Mouse (Mus musculus) stomach, embryonic 16.5 days (tissue): Measurements from ENCODE around the gene 4930415O20Rik. TPM values are rescaled to one million over a fixed set of nuclear protein-coding genes. Genes with fewer than 3 reads are reported as not detected.

Experiments used
- ATAC-seq: fragments of 200-750 bp; cut with Nextera tagmentation; 2 replicates; pipeline ENCODE4 v1.8.0; 2017; ENCODE audit warnings: moderate number of reproducible peaks, moderate TSS enrichment; ENCODE audit not compliant: insufficient read depth, low FRiP score
- H3K27ac ChIP-seq: fragments of 300-500 bp; sonication (generic); 2 replicates; pipeline ENCODE4 v1.5.1; 2014; ENCODE audit warnings: low read length
- H3K27me3 ChIP-seq: fragments of 300-500 bp; sonication (generic); 2 replicates; pipeline ENCODE4 v1.6.1; 2014; ENCODE audit warnings: low read length, control low read depth, mixed read lengths; ENCODE audit not compliant: control insufficient read depth, insufficient read depth
- H3K36me3 ChIP-seq: fragments of 300-500 bp; sonication (generic); 2 replicates; pipeline ENCODE4 v1.6.1; 2014; ENCODE audit warnings: low read length; ENCODE audit not compliant: control insufficient read depth, insufficient read depth
- H3K4me1 ChIP-seq: fragments of 300-500 bp; sonication (generic); 2 replicates; pipeline ENCODE4 v1.6.1; 2014; ENCODE audit warnings: low read length, control low read depth, mixed read lengths; ENCODE audit not compliant: control insufficient read depth, insufficient read depth
- H3K4me2 ChIP-seq: fragments of 300-500 bp; sonication (generic); 2 replicates; pipeline ENCODE4 v1.6.1; 2014; ENCODE audit warnings: low read depth, low read length, mixed read lengths
- H3K4me3 ChIP-seq: fragments of 300-500 bp; sonication (generic); replicated peaks from 2 replicates; pipeline ENCODE4 v1.5.1; 2014; ENCODE audit warnings: mild to moderate bottlenecking, low read length
- H3K9ac ChIP-seq: fragments of 300-500 bp; sonication (generic); 2 replicates; pipeline ENCODE4 v1.6.1; 2014; ENCODE audit warnings: low read length
- H3K9me3 ChIP-seq: fragments of 300-500 bp; sonication (generic); replicated peaks from 2 replicates; pipeline ENCODE4 v1.6.1; 2016; ENCODE audit warnings: low read length, control low read depth; ENCODE audit not compliant: control insufficient read depth
- WGBS: fragments of 180-500 bp; shearing (Covaris S2); extraction: QIAGEN DNeasy Blood & Tissue Kit; methylation state at CpG from one replicate; pipeline ENCODE4 v1.1.7; 2014; 5-methylcytosine and 5-hydroxymethylcytosine counted together
- polyA plus RNA-seq: library from polyadenylated mRNA; unstranded; fragments of >200 nt; fragmentation: Nextera tagmentation; extraction: Ambion mirVana; gene quantifications from 2 replicates; pipeline ENCODE4 v1.2.1, GENCODE M21; 2015

The 4930415O20Rik gene
- polyA plus RNA-seq, 1 experiment from 2014 or later = 0.44 TPM

GRCm38 (mm10) chr15:98614971-98615370, 44.2 kb downstream of the 4930415O20Rik start:
- H3K36me3 ChIP-seq = no peaks in the 10 kb centered on the region
- no peak overlapping the region for H3K9ac ChIP-seq
- no peaks in the 10 kb centered on the region for H3K9me3 ChIP-seq
- no peak overlapping the region for H3K4me2 ChIP-seq
- H3K4me1 ChIP-seq = peaks cover 14% of the 10 kb centered on the region
- WGBS = 59% methylated on average over 6 of the region's 6 CpGs
- no peak for ATAC-seq
- H3K4me3 ChIP-seq = no peak overlapping the region
- no peaks in the 10 kb centered on the region; the same call in 1 of the 2 replicates for H3K27me3 ChIP-seq
- no peak overlapping the region for H3K27ac ChIP-seq

DNA sequence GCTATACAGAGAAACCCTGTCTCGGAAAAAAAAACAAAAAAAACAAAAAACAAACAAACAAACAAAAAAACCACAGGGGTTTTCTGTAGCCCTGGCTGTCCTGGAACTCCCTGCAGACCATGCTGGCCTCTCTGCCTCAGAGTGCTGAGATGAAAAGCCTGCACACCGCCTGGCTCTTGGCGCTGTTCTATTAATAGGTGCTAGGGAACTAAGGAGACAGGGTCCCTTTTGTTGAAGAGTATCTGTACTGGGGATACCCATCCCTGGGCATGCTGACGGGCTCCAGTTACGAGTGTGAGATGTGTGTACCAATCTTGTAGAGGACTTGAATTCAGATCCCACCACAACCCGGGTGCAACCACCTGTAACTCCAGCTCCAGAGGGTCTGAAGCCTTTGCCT, 44.9 kb downstream of the 4930415O20Rik start:
- H3K4me2 ChIP-seq = no peak overlapping the region
- no peaks in the 10 kb centered on the region for H3K36me3 ChIP-seq
- H3K9ac ChIP-seq = no peak overlapping the region
- H3K27me3 ChIP-seq = no peaks in the 10 kb centered on the region; the same call in 1 of the 2 replicates
- H3K9me3 ChIP-seq = no peaks in the 10 kb centered on the region
- H3K4me1 ChIP-seq = peaks cover 10% of the 10 kb centered on the region
- no peak overlapping the region for H3K27ac ChIP-seq
- no peak overlapping the region for H3K4me3 ChIP-seq
- ATAC-seq = no peak
- 73% methylated on average over 6 of the region's 6 CpGs for WGBS

GRCm38 (mm10) chr15:98616362-98617175, 45.8 kb downstream of the 4930415O20Rik start:
- Histone ChIP-seq H3K36me3 (no peaks in the 10 kb centered on the region), H3K4me2 (peak overlapping the region; percentile 40; the same call in 1 of the 2 replicates), H3K9ac (peak overlapping the region; percentile 50; the same call in 1 of the 2 replicates), H3K9me3 (no peaks in the 10 kb centered on the region), H3K4me3 (peak overlapping the region; percentile 14), H3K27me3 (no peaks in the 10 kb centered on the region; the same call in 1 of the 2 replicates), H3K27ac (no peak overlapping the region), H3K4me1 (peaks cover 10% of the 10 kb centered on the region)
- WGBS = 37% methylated on average over 20 of the region's 20 CpGs
- ATAC-seq = peak; percentile 73

- Histone ChIP-seq H3K4me3 (peak overlapping the region; percentile 14), H3K4me2 (peak overlapping the region; percentile 40; the same call in 1 of the 2 replicates), H3K9me3 (no peaks in the 10 kb centered on the region), H3K27me3 (no peaks in the 10 kb centered on the region; the same call in 1 of the 2 replicates), H3K36me3 (no peaks in the 10 kb centered on the region), H3K9ac (peak overlapping the region; percentile 38; the same call in 1 of the 2 replicates), H3K4me1 (peaks cover 10% of the 10 kb centered on the region), H3K27ac (no peak overlapping the region)
- peak; percentile 54 for ATAC-seq
- WGBS = under 1% methylated on average over 12 of the region's 12 CpGs
These were observed 46.4 kb downstream of the 4930415O20Rik start for GRCm38 (mm10) chr15:98617176-98617537.

GRCm38 (mm10) chr15:98622199-98622598, 51.4 kb downstream of the 4930415O20Rik start:
- no peak overlapping the region for H3K4me2 ChIP-seq
- no peak overlapping the region for H3K4me3 ChIP-seq
- H3K4me1 ChIP-seq = no peaks in the 10 kb centered on the region; the same call in 1 of the 2 replicates
- no peak for ATAC-seq
- no peaks in the 10 kb centered on the region for H3K36me3 ChIP-seq
- H3K27ac ChIP-seq = no peak overlapping the region
- 0 out of 2 replicates have a peak overlapping the region, but pooled peaks have one; percentile 11 for H3K9ac ChIP-seq
- 11% methylated on average over 7 of the region's 7 CpGs for WGBS
- no peaks in the 10 kb centered on the region; the same call in 1 of the 2 replicates for H3K9me3 ChIP-seq
- no peaks in the 10 kb centered on the region; the same call in 1 of the 2 replicates for H3K27me3 ChIP-seq

GRCm38 (mm10) chr15:98622721-98623120, 51.9 kb downstream of the 4930415O20Rik start:
- H3K27me3 ChIP-seq = no peaks in the 10 kb centered on the region; the same call in 1 of the 2 replicates
- H3K9ac ChIP-seq = no peak overlapping the region
- no peak overlapping the region for H3K4me3 ChIP-seq
- H3K4me1 ChIP-seq = no peaks in the 10 kb centered on the region; the same call in 1 of the 2 replicates
- H3K36me3 ChIP-seq = no peaks in the 10 kb centered on the region
- 17% methylated on average over 6 of the region's 6 CpGs for WGBS
- no peak overlapping the region for H3K4me2 ChIP-seq
- no peak for ATAC-seq
- H3K9me3 ChIP-seq = no peaks in the 10 kb centered on the region; the same call in 1 of the 2 replicates
- no peak overlapping the region for H3K27ac ChIP-seq

DNA sequence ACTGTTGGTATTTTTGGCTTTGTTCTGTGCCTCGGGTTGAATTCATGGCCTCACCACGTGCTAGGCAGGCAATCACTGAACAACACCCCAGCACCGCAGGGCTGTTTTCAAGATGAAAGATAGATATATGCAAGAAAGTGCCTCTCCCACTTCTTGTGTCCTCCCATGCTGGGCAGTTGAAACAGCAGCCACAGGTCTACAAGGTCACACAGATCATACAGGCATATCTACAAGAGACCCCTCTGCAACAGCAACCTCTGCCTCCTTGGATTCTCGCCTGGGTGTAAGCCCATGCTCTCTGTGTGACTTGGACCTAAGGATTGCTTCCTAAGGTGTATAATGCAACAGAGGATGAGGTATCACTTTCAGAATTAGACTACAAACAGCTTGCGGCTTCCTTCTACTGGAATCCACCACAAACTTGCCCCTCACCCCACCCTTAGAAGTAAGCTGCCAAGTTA, 52.6 kb downstream of the 4930415O20Rik start:
- H3K27me3 ChIP-seq = no peaks in the 10 kb centered on the region; the same call in 1 of the 2 replicates
- no peaks in the 10 kb centered on the region for H3K36me3 ChIP-seq
- no peak overlapping the region for H3K9ac ChIP-seq
- 50% methylated on average over 5 of the region's 5 CpGs for WGBS
- H3K4me3 ChIP-seq = no peak overlapping the region
- H3K27ac ChIP-seq = peak overlapping the region; percentile 10
- H3K4me1 ChIP-seq = peaks cover 5% of the 10 kb centered on the region
- no peak overlapping the region for H3K4me2 ChIP-seq
- H3K9me3 ChIP-seq = no peaks in the 10 kb centered on the region; the same call in 1 of the 2 replicates
- no peak for ATAC-seq

DNA sequence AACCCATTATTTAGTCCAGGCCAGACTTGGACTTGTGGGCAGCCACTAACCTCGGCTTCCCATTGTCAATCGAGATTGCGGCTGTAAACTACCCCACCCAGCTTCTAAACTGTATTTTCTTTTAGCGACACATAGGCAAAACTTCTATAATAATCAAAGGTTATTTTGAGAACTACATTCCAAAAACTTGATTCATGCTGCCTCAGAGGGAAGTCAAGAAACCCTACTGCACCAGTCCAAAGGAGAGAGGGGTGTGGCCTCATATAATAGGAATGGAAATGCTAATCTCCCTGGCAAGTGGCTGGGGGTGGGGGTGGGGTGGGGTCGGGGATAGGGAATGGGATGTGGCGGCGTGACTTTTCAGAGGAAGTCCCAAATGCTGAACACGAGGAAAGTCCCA, 55.3 kb downstream of the 4930415O20Rik start:
- WGBS = 18% methylated on average over 8 of the region's 8 CpGs
- Histone ChIP-seq H3K9me3 (no peaks in the 10 kb centered on the region; the same call in 1 of the 2 replicates), H3K4me1 (peaks cover 16% of the 10 kb centered on the region), H3K27me3 (0 out of 2 replicates have a peak, but pooled peaks cover 8% of the 10 kb centered on the region), H3K9ac (no peak overlapping the region), H3K4me2 (no peak overlapping the region), H3K27ac (no peak overlapping the region), H3K4me3 (no peak overlapping the region), H3K36me3 (no peaks in the 10 kb centered on the region)
- ATAC-seq = no peak
